Mouse (Mus musculus): ENCODE measurements around the gene Cd180. TPM values are rescaled to one million over a fixed set of nuclear protein-coding genes. Genes with fewer than 3 reads are reported as not detected.
A peak's percentile ranks its signal among the peaks of the same experiment; 100 is the strongest.
"Not testable (repeated sequence)": the region's sequence is repeated elsewhere in the genome, so short reads cannot be mapped to it uniquely, and the experiment has no call there.

Gene Cd180
- polyA plus RNA-seq, 1 experiment from 2014 or later: 0.67 TPM

GRCm38 (mm10) chr13:102669522-102670256 lies 23.7 kb upstream of the Cd180 start:
- H3K36me3 ChIP-seq (ENCODE audit: control insufficient read depth, insufficient read depth, low read length): no peaks in the 10 kb centered on the region
- no peaks in the 10 kb centered on the region for H3K4me1 ChIP-seq (ENCODE audit: control insufficient read depth, insufficient read depth, low read length)
- no peaks in the 10 kb centered on the region for H3K9me3 ChIP-seq (ENCODE audit: control insufficient read depth, low read length)
- no peak overlapping the region for H3K9ac ChIP-seq (ENCODE audit: low read length)
- H3K27me3 ChIP-seq (ENCODE audit: control insufficient read depth, insufficient read depth, low read length): no peaks in the 10 kb centered on the region
- no peak for DNase-seq (ENCODE audit: low spot score, missing footprints)
- 73% methylated on average over 14 of the region's 14 CpGs for WGBS
- H3K4me3 ChIP-seq (ENCODE audit: low read depth, low read length): no peak overlapping the region
- no peak overlapping the region for H3K27ac ChIP-seq (ENCODE audit: low read depth, low read length)
- H3K4me2 ChIP-seq: no peak overlapping the region
- ATAC-seq (ENCODE audit: low FRiP score): no peak

- no peak for ATAC-seq (ENCODE audit: low FRiP score)
- H3K27ac ChIP-seq (ENCODE audit: low read depth, low read length): no peak overlapping the region
- DNase-seq (ENCODE audit: low spot score, missing footprints): no peak
- no peaks in the 10 kb centered on the region for H3K27me3 ChIP-seq (ENCODE audit: control insufficient read depth, insufficient read depth, low read length)
- no peak overlapping the region for H3K4me2 ChIP-seq
- H3K9ac ChIP-seq (ENCODE audit: low read length): no peak overlapping the region
- no peak overlapping the region for H3K4me3 ChIP-seq (ENCODE audit: low read depth, low read length)
- H3K4me1 ChIP-seq (ENCODE audit: control insufficient read depth, insufficient read depth, low read length): no peaks in the 10 kb centered on the region
- no peaks in the 10 kb centered on the region for H3K9me3 ChIP-seq (ENCODE audit: control insufficient read depth, low read length)
- no peaks in the 10 kb centered on the region for H3K36me3 ChIP-seq (ENCODE audit: control insufficient read depth, insufficient read depth, low read length)
- WGBS: 68% methylated on average over 7 of the region's 7 CpGs
These were observed 22.9 kb upstream of the Cd180 start for GRCm38 (mm10) chr13:102670503-102670902.

- Histone ChIP-seq H3K4me2 (no peak overlapping the region), H3K4me1 (ENCODE audit: control insufficient read depth, insufficient read depth, low read length) (no peaks in the 10 kb centered on the region), H3K36me3 (ENCODE audit: control insufficient read depth, insufficient read depth, low read length) (no peaks in the 10 kb centered on the region), H3K27ac (ENCODE audit: low read depth, low read length) (no peak overlapping the region), H3K4me3 (ENCODE audit: low read depth, low read length) (no peak overlapping the region), H3K9me3 (ENCODE audit: control insufficient read depth, low read length) (no peaks in the 10 kb centered on the region), H3K9ac (ENCODE audit: low read length) (no peak overlapping the region), H3K27me3 (ENCODE audit: control insufficient read depth, insufficient read depth, low read length) (no peaks in the 10 kb centered on the region)
- DNase-seq (ENCODE audit: low spot score, missing footprints) (no peak), ATAC-seq (ENCODE audit: low FRiP score) (no peak)
- whole genome bisulfite sequencing: 89% methylated on average over 3 of the region's 3 CpGs
These were observed 19.3 kb upstream of the Cd180 start for GRCm38 (mm10) chr13:102674083-102674482.

- H3K36me3 ChIP-seq (ENCODE audit: control insufficient read depth, insufficient read depth, low read length); H3K27me3 ChIP-seq (ENCODE audit: control insufficient read depth, insufficient read depth, low read length); H3K9me3 ChIP-seq (ENCODE audit: control insufficient read depth, low read length); H3K4me2 ChIP-seq; H3K4me1 ChIP-seq (ENCODE audit: control insufficient read depth, insufficient read depth, low read length); H3K9ac ChIP-seq (ENCODE audit: low read length); DNase-seq (ENCODE audit: low spot score, missing footprints); H3K4me3 ChIP-seq (ENCODE audit: low read depth, low read length); ATAC-seq (ENCODE audit: low FRiP score); H3K27ac ChIP-seq (ENCODE audit: low read depth, low read length): not testable (repeated sequence)
- 92% methylated on average over 4 of the region's 4 CpGs for WGBS
These were observed 15.8 kb upstream of the Cd180 start for GRCm38 (mm10) chr13:102677602-102678001.

- 20% methylated on average over 2 of the region's 2 CpGs for WGBS
- Histone ChIP-seq H3K36me3 (ENCODE audit: control insufficient read depth, insufficient read depth, low read length) (no peaks in the 10 kb centered on the region), H3K4me1 (ENCODE audit: control insufficient read depth, insufficient read depth, low read length) (no peaks in the 10 kb centered on the region), H3K27me3 (ENCODE audit: control insufficient read depth, insufficient read depth, low read length) (no peaks in the 10 kb centered on the region), H3K9me3 (ENCODE audit: control insufficient read depth, low read length) (no peaks in the 10 kb centered on the region), H3K4me2 (no peak overlapping the region), H3K9ac (ENCODE audit: low read length) (no peak overlapping the region), H3K4me3 (ENCODE audit: low read depth, low read length) (no peak overlapping the region), H3K27ac (ENCODE audit: low read depth, low read length) (no peak overlapping the region)
- ATAC-seq (ENCODE audit: low FRiP score) (peak; percentile 64), DNase-seq (ENCODE audit: low spot score, missing footprints) (peak; percentile 98)
These were observed 14.9 kb upstream of the Cd180 start for GRCm38 (mm10) chr13:102678482-102678881.

GRCm38 (mm10) chr13:102684890-102685289 lies 8.5 kb upstream of the Cd180 start:
- H3K4me2 ChIP-seq: no peak overlapping the region
- ATAC-seq (ENCODE audit: low FRiP score): no peak
- no peaks in the 10 kb centered on the region for H3K4me1 ChIP-seq (ENCODE audit: control insufficient read depth, insufficient read depth, low read length)
- H3K4me3 ChIP-seq (ENCODE audit: low read depth, low read length): no peak overlapping the region
- H3K27me3 ChIP-seq (ENCODE audit: control insufficient read depth, insufficient read depth, low read length): no peaks in the 10 kb centered on the region
- H3K36me3 ChIP-seq (ENCODE audit: control insufficient read depth, insufficient read depth, low read length): no peaks in the 10 kb centered on the region
- no peaks in the 10 kb centered on the region for H3K9me3 ChIP-seq (ENCODE audit: control insufficient read depth, low read length)
- no peak overlapping the region for H3K27ac ChIP-seq (ENCODE audit: low read depth, low read length)
- WGBS: 82% methylated on average over 4 of the region's 4 CpGs
- no peak overlapping the region for H3K9ac ChIP-seq (ENCODE audit: low read length)
- no peak for DNase-seq (ENCODE audit: low spot score, missing footprints)

- WGBS: 85% methylated on average over 1 of the region's 1 CpGs
- H3K36me3 ChIP-seq (ENCODE audit: control insufficient read depth, insufficient read depth, low read length): no peaks in the 10 kb centered on the region
- no peak overlapping the region for H3K4me3 ChIP-seq (ENCODE audit: low read depth, low read length)
- H3K9me3 ChIP-seq (ENCODE audit: control insufficient read depth, low read length): no peaks in the 10 kb centered on the region
- no peak overlapping the region for H3K9ac ChIP-seq (ENCODE audit: low read length)
- ATAC-seq (ENCODE audit: low FRiP score): no peak
- no peak overlapping the region for H3K27ac ChIP-seq (ENCODE audit: low read depth, low read length)
- H3K4me2 ChIP-seq: no peak overlapping the region
- no peaks in the 10 kb centered on the region for H3K27me3 ChIP-seq (ENCODE audit: control insufficient read depth, insufficient read depth, low read length)
- no peak for DNase-seq (ENCODE audit: low spot score, missing footprints)
- no peaks in the 10 kb centered on the region for H3K4me1 ChIP-seq (ENCODE audit: control insufficient read depth, insufficient read depth, low read length)
These were observed 5.2 kb upstream of the Cd180 start for GRCm38 (mm10) chr13:102688121-102688520.

- Histone ChIP-seq H3K27ac (ENCODE audit: low read depth, low read length) (no peak overlapping the region), H3K27me3 (ENCODE audit: control insufficient read depth, insufficient read depth, low read length) (no peaks in the 10 kb centered on the region), H3K4me1 (ENCODE audit: control insufficient read depth, insufficient read depth, low read length) (no peaks in the 10 kb centered on the region), H3K9ac (ENCODE audit: low read length) (no peak overlapping the region), H3K4me2 (no peak overlapping the region), H3K9me3 (ENCODE audit: control insufficient read depth, low read length) (no peaks in the 10 kb centered on the region), H3K36me3 (ENCODE audit: control insufficient read depth, insufficient read depth, low read length) (no peaks in the 10 kb centered on the region), H3K4me3 (ENCODE audit: low read depth, low read length) (no peak overlapping the region)
- DNase-seq (ENCODE audit: low spot score, missing footprints) (no peak), ATAC-seq (ENCODE audit: low FRiP score) (no peak)
- WGBS: 89% methylated on average over 6 of the region's 6 CpGs
These were observed 3.9 kb upstream of the Cd180 start for GRCm38 (mm10) chr13:102689201-102690090.

- no peaks in the 10 kb centered on the region for H3K4me1 ChIP-seq (ENCODE audit: control insufficient read depth, insufficient read depth, low read length)
- 85% methylated on average over 5 of the region's 5 CpGs for WGBS
- H3K4me3 ChIP-seq (ENCODE audit: low read depth, low read length): no peak overlapping the region
- H3K27ac ChIP-seq (ENCODE audit: low read depth, low read length): no peak overlapping the region
- H3K4me2 ChIP-seq: no peak overlapping the region
- H3K9me3 ChIP-seq (ENCODE audit: control insufficient read depth, low read length): no peaks in the 10 kb centered on the region
- DNase-seq (ENCODE audit: low spot score, missing footprints) (no peak), ATAC-seq (ENCODE audit: low FRiP score) (no peak)
- H3K36me3 ChIP-seq (ENCODE audit: control insufficient read depth, insufficient read depth, low read length): no peaks in the 10 kb centered on the region
- H3K9ac ChIP-seq (ENCODE audit: low read length): no peak overlapping the region
- H3K27me3 ChIP-seq (ENCODE audit: control insufficient read depth, insufficient read depth, low read length): no peaks in the 10 kb centered on the region
These were observed 3.2 kb upstream of the Cd180 start for GRCm38 (mm10) chr13:102690184-102690583.
